ENCODE assay signal across 8 mouse cellular contexts in the genomic region with DNA sequence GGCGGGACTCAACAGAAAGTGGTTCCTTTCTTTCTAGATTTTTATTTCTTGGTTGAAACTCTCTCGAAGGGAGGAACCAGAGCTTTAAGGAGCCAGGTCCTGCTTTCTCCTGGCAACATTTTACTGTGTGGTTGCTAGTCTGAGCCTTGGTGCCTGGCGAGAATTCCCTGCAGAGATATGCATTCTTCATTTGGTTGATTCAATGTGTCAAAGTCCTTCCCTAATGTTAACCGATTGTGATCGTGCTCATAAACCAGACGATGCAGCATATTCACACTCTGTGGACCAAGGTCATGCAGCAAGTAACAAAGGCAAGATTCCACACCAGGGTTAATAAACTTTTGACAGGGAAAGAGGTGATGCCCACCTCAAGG. TPM values are rescaled to one million over a fixed set of nuclear protein-coding genes. Genes with fewer than 3 reads are reported as not detected.
A peak's percentile ranks its signal among the peaks of the same experiment; 100 is the strongest.
DNase-seq lines count a peak whose midpoint lies in the region; ATAC-seq and TF ChIP-seq lines count a peak whose summit lies in the region.

No protein-coding gene starts in this region.

- DNase-seq in cerebellum, adult 2 months, result no peak
- no peak for DNase-seq in cerebellum, adult 9-10 months
- no peak for DNase-seq in neural tube, embryonic 11.5 days (ENCODE audit: low spot score)
- DNase-seq in neural tube, embryonic 10.5 days (ENCODE audit: extremely low spot score, low spot score), result no peak
- DNase-seq in liver, embryonic 14.5 days (ENCODE audit: low read depth in 3 of 3, low spot score in 3 of 3), result no peak
- no peak for DNase-seq in B cell, adult 2 months
- no peak for DNase-seq in left cerebral cortex, adult 8-10 months (ENCODE audit: low spot score in 2 of 2)
- no peak for DNase-seq in layer of hippocampus, adult 18-20 months (ENCODE audit: low spot score in 2 of 2)

- H3K27ac ChIP-seq in cerebellum, adult 2 months (ENCODE audit: insufficient read depth, low read length), result peak overlapping the region; percentile 96
- peak overlapping the region; percentile 72 for H3K27ac ChIP-seq in neural tube, embryonic 11.5 days (ENCODE audit: low read depth, low read length)
- no peak overlapping the region for H3K27ac ChIP-seq in liver, embryonic 14.5 days

- no peaks in the 10 kb centered on the region for H3K36me3 ChIP-seq in neural tube, embryonic 11.5 days (ENCODE audit: control insufficient read depth, insufficient read depth, low read length)
- no peaks in the 10 kb centered on the region for H3K36me3 ChIP-seq in liver, embryonic 14.5 days (replicated peaks; ENCODE audit: control insufficient read depth, insufficient read depth, low read depth)

- WGBS in cerebellum, adult 2 months, result under 1% methylated on average over 6 of the region's 6 CpGs
- WGBS in neural tube, embryonic 11.5 days, result 13% methylated on average over 6 of the region's 6 CpGs
- WGBS in liver, embryonic 14.5 days (ENCODE audit: insufficient replicate concordance), result 14% methylated on average over 6 of the region's 6 CpGs

- no peak for TF ChIP-seq EP300 in liver, embryonic 14.5 days (IDR thresholded peaks at IDR 0.05; ENCODE audit: low read depth)

- H3K4me2 ChIP-seq in neural tube, embryonic 11.5 days (ENCODE audit: low read depth), result peak overlapping the region; percentile 51
- H3K4me2 ChIP-seq in liver, embryonic 14.5 days (ENCODE audit: low read depth), result peak overlapping the region; percentile 57

- H3K4me1 ChIP-seq in cerebellum, adult 2 months (ENCODE audit: control insufficient read depth, insufficient read depth, low read length), result peaks cover 3% of the 10 kb centered on the region
- H3K4me1 ChIP-seq in neural tube, embryonic 11.5 days (ENCODE audit: control insufficient read depth, insufficient read depth, low read length), result peaks cover 8% of the 10 kb centered on the region
- H3K4me1 ChIP-seq in liver, embryonic 14.5 days (replicated peaks; ENCODE audit: control insufficient read depth in 2 of 2, insufficient read depth in 2 of 2, low read length in 1 of 2), result no peaks in the 10 kb centered on the region

- peak overlapping the region; percentile 96 for H3K4me3 ChIP-seq in cerebellum, adult 2 months (replicated peaks; ENCODE audit: insufficient read depth, low read depth, low read length)
- peak overlapping the region; percentile 47 for H3K4me3 ChIP-seq in neural tube, embryonic 11.5 days (ENCODE audit: low read depth, low read length)
- peak overlapping the region in 1 of 2 experiments; percentile 39; a peak in 2 of 4 replicates for H3K4me3 ChIP-seq in liver, embryonic 14.5 days (ENCODE audit: insufficient read depth in 1 of 2, low read depth in 2 of 2, low read length in 2 of 2)

- peak; percentile 7; the same call in 1 of the 2 replicates for ATAC-seq in neural tube, embryonic 11.5 days (ENCODE audit: insufficient read depth, low FRiP score, low TSS enrichment)
- no peak for ATAC-seq in liver, embryonic 14.5 days (ENCODE audit: insufficient read depth)

- no peaks in the 10 kb centered on the region for H3K27me3 ChIP-seq in cerebellum, adult 2 months (ENCODE audit: control insufficient read depth, insufficient read depth, low read length)
- H3K27me3 ChIP-seq in neural tube, embryonic 11.5 days (ENCODE audit: control insufficient read depth, insufficient read depth, low read length), result no peaks in the 10 kb centered on the region
- H3K27me3 ChIP-seq in liver, embryonic 14.5 days (ENCODE audit: control insufficient read depth, insufficient read depth, low read length), result peaks cover 28% of the 10 kb centered on the region

- H3K9ac ChIP-seq in neural tube, embryonic 11.5 days (ENCODE audit: low read length), result peak overlapping the region; percentile 70
- no peak overlapping the region for H3K9ac ChIP-seq in liver, embryonic 14.5 days (replicated peaks)

- TF ChIP-seq CTCF in cerebellum, adult 2 months (IDR thresholded peaks at IDR 0.05; ENCODE audit: borderline replicate concordance, insufficient read depth, low read depth, low read length), result no peak
- no peak for TF ChIP-seq CTCF in liver, embryonic 14.5 days (IDR thresholded peaks at IDR 0.05; ENCODE audit: low read depth)

- H3K9me3 ChIP-seq in neural tube, embryonic 11.5 days (ENCODE audit: control insufficient read depth, low read length), result no peaks in the 10 kb centered on the region
- no peaks in the 10 kb centered on the region for H3K9me3 ChIP-seq in liver, embryonic 14.5 days (ENCODE audit: control insufficient read depth, low read length)

- no peak for TF ChIP-seq POLR2A in cerebellum, adult 2 months (IDR thresholded peaks at IDR 0.05; ENCODE audit: borderline replicate concordance, insufficient read depth, low read length)

RNA-seq across cellular contexts. Expression of a gene that starts 0.2 kb away (rescaled TPM):
- polyA plus RNA-seq in cerebellum, adult 2 months (2012; rRNA removed), result 132 and 145 TPM in 2 replicates
- 59.2 and 66.7 TPM in 2 replicates for polyA plus RNA-seq in neural tube, embryonic 11.5 days (2014; fragmentation: Nextera tagmentation; extraction: Ambion mirVana)
- polyA plus RNA-seq in liver, embryonic 14.5 days (2012; rRNA removed), result 0.10 and 0.13 TPM in 2 replicates
- 0.08 and 0.24 TPM in 2 replicates for polyA plus RNA-seq in liver, embryonic 14.5 days (2014; fragmentation: Nextera tagmentation; extraction: Ambion mirVana)
- total RNA-seq in left cerebral cortex, adult 8-10 months (2022), result 100 to 1,000 TPM; 158 to 168 (median 161) TPM
- 10 to 100 TPM; 98.5 to 99.8 TPM for total RNA-seq in layer of hippocampus, adult 18-20 months (2021)

RNA-seq across cellular contexts. Expression of a gene that starts 28.4 kb away (rescaled TPM):
- 11.8 and 12.1 TPM in 2 replicates for polyA plus RNA-seq in cerebellum, adult 2 months (2012; rRNA removed)
- 21.4 and 22.0 TPM in 2 replicates for polyA plus RNA-seq in neural tube, embryonic 11.5 days (2014; fragmentation: Nextera tagmentation; extraction: Ambion mirVana)
- polyA plus RNA-seq in liver, embryonic 14.5 days (2012; rRNA removed), result 1.2 and 1.7 TPM in 2 replicates
- 2.6 and 3.7 TPM in 2 replicates for polyA plus RNA-seq in liver, embryonic 14.5 days (2014; fragmentation: Nextera tagmentation; extraction: Ambion mirVana)
- total RNA-seq in left cerebral cortex, adult 8-10 months (2022), result 10 to 100 TPM; 10.4 to 12.9 (median 11.2) TPM
- total RNA-seq in layer of hippocampus, adult 18-20 months (2021), result 10 to 100 TPM; 12.3 to 13.7 TPM

RNA-seq across cellular contexts. Expression of a gene that starts 30.6 kb away (rescaled TPM):
- 14.8 and 15.7 TPM in 2 replicates for polyA plus RNA-seq in cerebellum, adult 2 months (2012; rRNA removed)
- 20.7 and 21.5 TPM in 2 replicates for polyA plus RNA-seq in neural tube, embryonic 11.5 days (2014; fragmentation: Nextera tagmentation; extraction: Ambion mirVana)
- polyA plus RNA-seq in liver, embryonic 14.5 days (2012; rRNA removed), result 2.5 and 3.5 TPM in 2 replicates
- 3.7 and 4.0 TPM in 2 replicates for polyA plus RNA-seq in liver, embryonic 14.5 days (2014; fragmentation: Nextera tagmentation; extraction: Ambion mirVana)
- 10 to 100 TPM in 1 of 4 experiments, 1 to 10 TPM in 3; 7.7 to 10.2 (median 8.3) TPM for total RNA-seq in left cerebral cortex, adult 8-10 months (2022)
- 10 to 100 TPM; 13.9 to 14.2 TPM for total RNA-seq in layer of hippocampus, adult 18-20 months (2021)

Comparison
In these comparisons a context has a peak if more than half of its experiments do, and no peak if none do; other contexts are left out.
1. RNA of a gene that starts 0.2 kb away (polyA plus RNA-seq): 132 to 145 TPM in cerebellum, adult 2 months and 59.2 to 66.7 TPM in neural tube, embryonic 11.5 days; 0.08 to 0.24 TPM in liver, embryonic 14.5 days; every median in the first group is over 10 times any median in the second.